Mouse (Mus musculus): ENCODE results near the gene Cdkn2b. TPM values are rescaled to one million over a fixed set of nuclear protein-coding genes. Genes with fewer than 3 reads are reported as not detected.

Cdkn2b gene
- polyA plus RNA-seq, 1 experiment from 2014 or later: 10.1 TPM

GRCm38 (mm10) chr4:89285688-89286087 lies 25.2 kb downstream of the Cdkn2b start:
- Histone ChIP-seq H3K27ac (no peak overlapping the region), H3K27me3 (replicated peaks) (peaks cover 68% of the 10 kb centered on the region), H3K4me2 (no peak overlapping the region), H3K9ac (no peak overlapping the region), H3K4me1 (peaks cover 3% of the 10 kb centered on the region; the same call in 1 of the 2 replicates), H3K9me3 (no peaks in the 10 kb centered on the region), H3K36me3 (no peaks in the 10 kb centered on the region), H3K4me3 (replicated peaks) (no peak overlapping the region)
- 36% methylated on average over 7 of the region's 7 CpGs for WGBS
- no peak for ATAC-seq (ENCODE audit: insufficient read depth, low FRiP score, low read depth)

GRCm38 (mm10) chr4:89282661-89283060 lies 28.2 kb downstream of the Cdkn2b start:
- peaks cover 59% of the 10 kb centered on the region for H3K27me3 ChIP-seq (replicated peaks)
- H3K9me3 ChIP-seq: no peaks in the 10 kb centered on the region
- no peak for ATAC-seq (ENCODE audit: insufficient read depth, low FRiP score, low read depth)
- peaks cover 3% of the 10 kb centered on the region; the same call in 1 of the 2 replicates for H3K4me1 ChIP-seq
- no peaks in the 10 kb centered on the region for H3K36me3 ChIP-seq
- no peak overlapping the region for H3K9ac ChIP-seq
- H3K4me2 ChIP-seq: no peak overlapping the region
- no peak overlapping the region for H3K4me3 ChIP-seq (replicated peaks)
- 1% methylated on average over 12 of the region's 12 CpGs for WGBS
- no peak overlapping the region for H3K27ac ChIP-seq

GRCm38 (mm10) chr4:89282036-89282566 lies 28.7 kb downstream of the Cdkn2b start:
- peak; percentile 31; the same call in 1 of the 2 replicates for ATAC-seq (ENCODE audit: insufficient read depth, low FRiP score, low read depth)
- 2% methylated on average over 25 of the region's 25 CpGs for WGBS
- H3K4me2 ChIP-seq: peak overlapping the region; percentile 21; the same call in 1 of the 2 replicates
- H3K27me3 ChIP-seq (replicated peaks): peaks cover 63% of the 10 kb centered on the region
- no peaks in the 10 kb centered on the region for H3K9me3 ChIP-seq
- peaks cover 3% of the 10 kb centered on the region; the same call in 1 of the 2 replicates for H3K4me1 ChIP-seq
- no peak overlapping the region for H3K9ac ChIP-seq
- H3K36me3 ChIP-seq: no peaks in the 10 kb centered on the region
- no peak overlapping the region for H3K27ac ChIP-seq
- no peak overlapping the region for H3K4me3 ChIP-seq (replicated peaks)

- Histone ChIP-seq H3K9me3 (no peaks in the 10 kb centered on the region), H3K9ac (no peak overlapping the region), H3K27ac (no peak overlapping the region), H3K4me3 (replicated peaks) (no peak overlapping the region), H3K36me3 (no peaks in the 10 kb centered on the region), H3K4me2 (no peak overlapping the region), H3K4me1 (peaks cover 8% of the 10 kb centered on the region; the same call in 1 of the 2 replicates), H3K27me3 (replicated peaks) (peaks cover 67% of the 10 kb centered on the region)
- WGBS: 1% methylated on average over 7 of the region's 7 CpGs
- ATAC-seq (ENCODE audit: insufficient read depth, low FRiP score, low read depth): no peak
These were observed 29.6 kb downstream of the Cdkn2b start for GRCm38 (mm10) chr4:89281236-89281635.

- Histone ChIP-seq H3K4me2 (no peak overlapping the region), H3K4me1 (peaks cover 10% of the 10 kb centered on the region; the same call in 1 of the 2 replicates), H3K9ac (no peak overlapping the region), H3K27ac (no peak overlapping the region), H3K27me3 (replicated peaks) (peaks cover 74% of the 10 kb centered on the region), H3K9me3 (no peaks in the 10 kb centered on the region), H3K36me3 (no peaks in the 10 kb centered on the region), H3K4me3 (replicated peaks) (no peak overlapping the region)
- ATAC-seq (ENCODE audit: insufficient read depth, low FRiP score, low read depth): no peak
- WGBS: 4% methylated on average over 2 of the region's 2 CpGs
These were observed 31.2 kb downstream of the Cdkn2b start for GRCm38 (mm10) chr4:89279641-89280040.

GRCm38 (mm10) chr4:89277381-89277940 lies 33.4 kb downstream of the Cdkn2b start:
- Histone ChIP-seq H3K4me1 (peaks cover 10% of the 10 kb centered on the region; the same call in 1 of the 2 replicates), H3K9me3 (no peaks in the 10 kb centered on the region), H3K27me3 (replicated peaks) (peaks cover 80% of the 10 kb centered on the region), H3K9ac (no peak overlapping the region), H3K36me3 (no peaks in the 10 kb centered on the region), H3K4me2 (no peak overlapping the region), H3K4me3 (replicated peaks) (no peak overlapping the region), H3K27ac (no peak overlapping the region)
- 6% methylated on average over 5 of the region's 5 CpGs for WGBS
- ATAC-seq (ENCODE audit: insufficient read depth, low FRiP score, low read depth): no peak

GRCm38 (mm10) chr4:89276669-89277219 lies 34.1 kb downstream of the Cdkn2b start:
- no peak overlapping the region for H3K4me3 ChIP-seq (replicated peaks)
- H3K36me3 ChIP-seq: no peaks in the 10 kb centered on the region
- H3K4me1 ChIP-seq: 0 out of 2 replicates have a peak, but pooled peaks cover 6% of the 10 kb centered on the region
- H3K9ac ChIP-seq: no peak overlapping the region
- 1% methylated on average over 37 of the region's 37 CpGs for WGBS
- ATAC-seq (ENCODE audit: insufficient read depth, low FRiP score, low read depth): no peak
- H3K27me3 ChIP-seq (replicated peaks): peaks cover 80% of the 10 kb centered on the region
- no peak overlapping the region for H3K27ac ChIP-seq
- no peaks in the 10 kb centered on the region for H3K9me3 ChIP-seq
- H3K4me2 ChIP-seq: no peak overlapping the region

- Histone ChIP-seq H3K9ac (no peak overlapping the region), H3K27ac (no peak overlapping the region), H3K27me3 (replicated peaks) (peaks cover 78% of the 10 kb centered on the region), H3K4me1 (0 out of 2 replicates have a peak, but pooled peaks cover 6% of the 10 kb centered on the region), H3K9me3 (no peaks in the 10 kb centered on the region), H3K36me3 (no peaks in the 10 kb centered on the region), H3K4me2 (no peak overlapping the region), H3K4me3 (replicated peaks) (no peak overlapping the region)
- no peak for ATAC-seq (ENCODE audit: insufficient read depth, low FRiP score, low read depth)
- WGBS: 3% methylated on average over 25 of the region's 25 CpGs
These were observed 34.8 kb downstream of the Cdkn2b start for GRCm38 (mm10) chr4:89275811-89276584.

- Histone ChIP-seq H3K27ac (no peak overlapping the region), H3K9ac (no peak overlapping the region), H3K9me3 (no peaks in the 10 kb centered on the region), H3K4me1 (0 out of 2 replicates have a peak, but pooled peaks cover 6% of the 10 kb centered on the region), H3K27me3 (replicated peaks) (peaks cover 87% of the 10 kb centered on the region), H3K4me3 (replicated peaks) (0 out of 2 replicates have a peak overlapping the region, but pooled peaks have one; percentile 2), H3K4me2 (no peak overlapping the region), H3K36me3 (no peaks in the 10 kb centered on the region)
- no peak for ATAC-seq (ENCODE audit: insufficient read depth, low FRiP score, low read depth)
- 2% methylated on average over 24 of the region's 24 CpGs for WGBS
These were observed 35.9 kb downstream of the Cdkn2b start for GRCm38 (mm10) chr4:89274829-89275548.

- H3K4me2 ChIP-seq: no peak overlapping the region
These were observed 36.8 kb downstream of the Cdkn2b start for GRCm38 (mm10) chr4:89274006-89274405.

GRCm38 (mm10) chr4:89273585-89273984 lies 37.3 kb downstream of the Cdkn2b start:
- Histone ChIP-seq H3K4me2 (no peak overlapping the region), H3K4me3 (replicated peaks) (no peak overlapping the region), H3K27me3 (replicated peaks) (peaks cover 76% of the 10 kb centered on the region), H3K27ac (no peak overlapping the region), H3K9ac (no peak overlapping the region), H3K36me3 (no peaks in the 10 kb centered on the region), H3K9me3 (no peaks in the 10 kb centered on the region), H3K4me1 (0 out of 2 replicates have a peak, but pooled peaks cover 6% of the 10 kb centered on the region)
- WGBS: 2% methylated on average over 9 of the region's 9 CpGs
- ATAC-seq (ENCODE audit: insufficient read depth, low FRiP score, low read depth): no peak

More at GRCm38 (mm10) chr4:89274006-89274405, 36.8 kb downstream of the Cdkn2b start:
- Histone ChIP-seq H3K36me3 (no peaks in the 10 kb centered on the region), H3K4me3 (replicated peaks) (no peak overlapping the region), H3K9me3 (no peaks in the 10 kb centered on the region), H3K27ac (no peak overlapping the region), H3K27me3 (replicated peaks) (peaks cover 80% of the 10 kb centered on the region), H3K9ac (no peak overlapping the region), H3K4me1 (0 out of 2 replicates have a peak, but pooled peaks cover 6% of the 10 kb centered on the region)
- no peak for ATAC-seq (ENCODE audit: insufficient read depth, low FRiP score, low read depth)
- 2% methylated on average over 14 of the region's 14 CpGs for WGBS

Data from stomach, embryonic 15.5 days (tissue).